Mouse (Mus musculus) spleen, postnatal 14 days (tissue): ENCODE measurements around the gene Abcc12.
A peak's percentile ranks its signal among the peaks of the same experiment; 100 is the strongest.

ENCODE experiments used
- DNase-seq, 2 experiments: peaks; one replicate each; pipeline ENCODE4 v3.0.0; 2021 to 2022; ENCODE audit warnings: low spot score in 2 of 2

The Abcc12 gene

GRCm38 (mm10) chr8:86580458-86580857 is at the start of gene Abcc12:
Gene Abcc12, minus strand, starts transcription at chr8:86580686.
- no peak for DNase-seq

- DNase-seq: no peak
These were observed 49.7 kb upstream of the Abcc12 start for GRCm38 (mm10) chr8:86630212-86630611.

DNA sequence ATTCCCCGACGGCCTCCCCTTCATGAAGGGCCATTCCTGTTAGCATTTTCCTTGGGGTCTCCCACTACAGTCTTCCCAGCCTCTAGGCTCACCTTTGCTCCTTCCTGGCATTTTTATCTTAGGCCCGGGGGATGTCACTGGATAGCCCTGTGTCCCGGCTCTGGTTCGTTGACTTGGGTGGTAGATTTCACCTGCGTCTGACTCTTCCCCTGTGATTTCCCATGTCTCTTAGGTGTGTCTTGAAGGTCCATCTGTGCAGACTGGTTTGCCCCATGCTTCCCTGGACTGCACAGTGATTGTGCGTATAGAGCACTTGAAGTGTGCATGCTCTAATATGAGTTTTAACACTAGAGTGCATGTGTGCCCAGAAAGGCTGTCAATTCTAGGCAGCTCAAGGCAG is 44.4 kb upstream of the Abcc12 start:
- DNase-seq: no peak

DNA sequence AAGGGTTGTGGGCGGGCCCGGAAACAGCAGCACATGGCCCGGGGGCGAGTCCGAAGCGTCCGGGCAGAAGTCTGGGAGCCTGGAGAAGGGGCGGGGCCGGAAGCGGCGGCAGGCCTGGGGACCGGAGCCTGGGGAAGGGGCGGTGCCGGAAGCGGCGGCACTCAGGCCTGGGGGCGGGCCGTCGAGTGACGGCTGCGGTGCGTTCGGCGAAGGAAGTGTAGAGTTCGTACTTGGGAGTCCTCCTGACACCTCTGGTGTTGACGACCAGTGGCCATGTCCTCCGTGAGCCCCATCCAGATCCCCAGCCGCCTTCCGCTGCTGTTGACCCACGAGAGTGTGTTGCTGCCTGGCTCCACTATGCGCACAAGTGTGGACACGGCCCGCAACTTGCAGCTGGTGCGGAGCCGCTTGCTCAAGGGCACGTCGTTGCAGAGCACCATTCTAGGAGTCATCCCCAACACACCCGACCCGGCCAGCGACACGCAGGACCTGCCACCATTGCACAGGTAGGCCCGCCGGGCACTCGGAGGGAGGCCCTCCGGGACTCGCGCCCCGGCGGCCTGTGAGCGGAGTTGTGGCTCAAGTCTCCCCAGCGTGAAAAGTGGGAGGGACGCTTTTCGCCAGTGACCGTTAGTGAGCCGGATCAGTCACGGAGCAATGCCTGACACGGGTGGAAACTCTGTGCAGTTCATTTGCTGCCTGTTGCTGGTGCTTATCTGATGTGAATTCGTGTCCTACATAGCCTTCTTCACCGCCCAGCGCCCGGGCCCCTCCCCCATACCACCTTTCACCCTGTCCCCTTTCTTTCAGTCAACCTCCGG is 43.6 kb upstream of the Abcc12 start, which contains the start of gene Lonp2:
TSS of gene Lonp2 (plus strand) at position 133 of the 821 bp plus-strand sequence.
- DNase-seq: peak; percentile 92 to 93

GRCm38 (mm10) chr8:86623551-86623910 is 43.0 kb upstream of the Abcc12 start:
- no peak for DNase-seq

DNA sequence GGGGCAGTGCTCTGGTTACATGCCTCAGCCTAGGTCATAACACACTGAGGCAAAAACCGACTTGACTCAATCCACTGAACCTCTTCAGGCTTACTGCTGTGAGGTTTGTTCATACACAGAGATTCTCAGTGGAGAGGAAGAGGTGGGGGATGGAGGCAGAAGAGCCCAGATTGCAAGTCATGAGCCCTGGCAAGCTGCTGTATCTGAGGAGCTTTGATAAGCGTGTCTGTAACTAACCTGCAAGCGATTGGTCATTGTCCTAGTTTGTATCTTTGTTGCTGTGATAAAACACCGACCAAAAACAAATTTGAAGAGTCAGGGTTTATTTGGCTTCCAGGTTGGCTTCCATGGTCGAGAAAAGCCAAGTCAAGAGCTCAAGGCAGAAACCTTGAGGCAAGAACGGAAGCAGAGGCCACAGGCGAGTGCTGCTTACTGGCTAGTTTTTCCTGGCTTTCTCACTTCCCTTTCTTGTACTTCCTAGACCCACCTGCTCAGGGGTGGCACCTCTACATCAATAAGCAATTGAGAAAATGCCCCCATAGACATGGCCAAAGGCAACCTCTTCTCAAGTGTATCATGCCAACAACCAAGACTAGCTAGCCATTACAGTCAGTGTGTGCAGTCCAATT is 37.4 kb upstream of the Abcc12 start:
- DNase-seq: no peak

GRCm38 (mm10) chr8:86615095-86615769 is 34.7 kb upstream of the Abcc12 start:
- no peak for DNase-seq

GRCm38 (mm10) chr8:86613798-86614197 is 33.3 kb upstream of the Abcc12 start:
- no peak for DNase-seq

DNA sequence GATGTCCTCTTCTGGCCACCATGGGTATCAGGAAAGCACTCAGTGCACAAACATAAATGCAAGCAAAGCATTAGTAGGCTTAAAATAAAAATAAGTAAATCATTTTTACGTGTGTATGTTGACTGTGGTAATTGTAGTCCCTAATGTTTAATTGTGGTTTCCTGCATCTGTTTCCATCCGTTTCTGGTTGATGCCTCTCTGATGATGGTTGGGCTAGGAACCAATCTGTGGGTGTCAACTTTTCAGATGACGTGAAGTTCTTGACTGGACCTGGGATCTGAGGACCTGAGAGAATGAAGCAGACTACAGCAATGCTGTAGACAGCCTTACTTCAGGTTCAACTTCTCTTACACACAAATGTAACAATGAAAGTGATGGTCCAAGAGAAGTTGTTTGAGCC is 24.2 kb upstream of the Abcc12 start:
- DNase-seq: no peak

- DNase-seq: no peak
These were observed 22.7 kb upstream of the Abcc12 start for GRCm38 (mm10) chr8:86603174-86603573.

- no peak for DNase-seq
These were observed 19.8 kb upstream of the Abcc12 start for GRCm38 (mm10) chr8:86600311-86600710.

GRCm38 (mm10) chr8:86599299-86599698 is 18.8 kb upstream of the Abcc12 start:
- no peak for DNase-seq

GRCm38 (mm10) chr8:86597681-86598080 is 17.2 kb upstream of the Abcc12 start:
- DNase-seq: no peak

DNA sequence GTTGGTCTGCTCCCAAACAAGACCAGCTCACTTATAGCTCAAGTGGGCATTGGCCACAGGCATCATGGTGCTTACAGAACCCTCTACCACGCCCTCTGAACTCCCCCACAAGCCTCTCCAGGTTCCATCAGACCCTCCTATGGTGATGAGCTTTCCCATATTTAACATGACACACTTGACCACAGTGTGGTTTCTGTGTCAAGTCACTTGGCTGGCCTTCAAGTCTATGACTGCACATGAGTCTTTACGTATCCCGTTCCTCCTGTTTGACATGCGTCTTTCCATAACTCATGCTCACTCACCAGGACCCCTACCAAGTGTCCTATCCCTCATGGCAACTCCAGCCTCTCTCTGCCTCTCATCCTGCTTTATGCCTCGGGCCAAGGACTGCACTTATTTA is 15.2 kb upstream of the Abcc12 start:
- no peak for DNase-seq

DNA sequence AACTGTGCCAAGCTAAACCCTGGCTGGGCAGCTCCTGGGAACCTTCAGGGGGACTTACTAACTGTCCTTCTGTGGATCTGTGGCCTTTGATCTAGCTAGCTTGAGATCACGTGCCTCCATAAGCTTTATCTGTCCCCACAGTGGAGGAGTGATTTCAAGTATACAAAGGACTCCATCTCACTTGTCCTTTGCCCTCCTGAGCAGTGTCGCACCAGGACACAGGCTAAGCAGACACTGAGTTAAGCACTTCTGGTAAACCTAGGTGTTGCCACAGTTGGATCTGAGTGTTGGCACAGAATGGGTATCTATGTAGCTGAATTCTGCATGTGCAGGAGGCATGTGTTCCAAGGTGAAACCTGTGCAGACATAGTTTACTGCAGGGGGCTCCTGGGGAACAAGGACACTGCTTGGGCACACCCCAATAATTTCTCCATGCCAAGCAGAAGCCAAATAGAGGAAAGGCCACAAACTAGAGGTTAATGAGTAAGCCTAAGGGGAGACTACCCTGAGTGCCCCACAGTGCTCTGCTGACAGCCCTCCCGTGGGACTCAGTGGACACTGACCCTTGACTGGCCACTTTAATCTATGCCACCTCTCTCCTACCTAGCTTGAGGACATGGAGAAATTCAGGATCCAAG is 13.8 kb upstream of the Abcc12 start:
- no peak for DNase-seq

- no peak for DNase-seq
These were observed 12.6 kb upstream of the Abcc12 start for GRCm38 (mm10) chr8:86593099-86593498.

DNA sequence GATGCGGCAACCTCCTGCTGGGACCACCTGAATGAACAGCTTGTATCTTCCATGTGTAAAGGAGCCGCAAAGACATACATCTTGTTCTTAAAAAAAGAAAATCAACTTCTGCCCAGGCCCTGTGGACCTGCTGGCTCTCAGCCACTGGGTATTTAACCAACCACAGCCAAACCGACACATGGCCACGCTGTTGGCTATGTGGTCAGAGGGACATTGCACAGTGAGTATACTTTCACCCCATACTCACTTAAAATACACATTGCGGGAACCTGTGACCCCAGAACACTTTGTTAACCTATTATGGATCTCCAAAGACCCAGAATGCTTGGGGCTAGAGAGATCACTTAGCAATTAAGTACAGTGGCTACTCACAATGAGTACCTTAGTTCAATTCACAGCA is 7.9 kb upstream of the Abcc12 start:
- no peak for DNase-seq

GRCm38 (mm10) chr8:86586642-86587041 is 6.2 kb upstream of the Abcc12 start:
- no peak for DNase-seq

DNA sequence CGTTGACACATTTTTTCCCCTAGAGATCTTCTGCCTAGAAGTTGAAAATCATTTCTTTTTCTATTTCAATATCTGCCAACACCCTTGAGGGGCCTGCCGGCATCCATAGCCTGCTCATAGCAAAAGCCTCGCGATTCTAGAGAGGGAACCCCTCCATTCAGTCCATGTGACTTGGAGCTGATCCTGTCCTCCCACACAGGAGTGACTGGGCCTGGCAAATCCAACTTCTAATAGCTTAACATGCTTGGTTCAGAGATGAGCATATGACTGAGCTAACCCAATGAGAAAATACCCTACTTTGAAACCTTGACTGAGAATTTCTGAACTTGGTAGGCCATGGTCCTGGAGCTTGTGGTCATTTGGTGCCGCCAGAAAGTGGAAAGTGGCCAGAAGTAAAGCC is 5.6 kb upstream of the Abcc12 start:
- no peak for DNase-seq

- DNase-seq: peak; percentile 35 to 39
These were observed 5.0 kb upstream of the Abcc12 start for GRCm38 (mm10) chr8:86585532-86585931.

DNA sequence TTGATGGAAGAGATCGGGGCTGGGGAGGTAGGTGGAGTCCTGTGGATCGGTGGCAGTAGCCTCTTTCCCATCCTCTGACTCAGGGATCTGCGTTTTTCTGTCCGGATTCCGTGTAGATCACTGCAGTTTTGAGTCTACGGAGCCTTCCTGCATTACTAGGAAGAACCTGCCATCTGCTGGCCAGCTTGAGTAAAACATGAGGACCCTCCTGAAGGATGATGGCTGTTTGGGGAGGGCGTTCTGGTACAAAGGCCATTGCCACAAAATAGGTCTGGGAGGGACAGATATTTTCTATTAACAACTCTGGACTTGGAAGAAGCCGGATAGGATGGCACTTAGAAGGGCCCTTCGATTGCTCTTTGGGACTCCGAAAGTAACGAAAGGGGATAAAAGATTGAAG is 4.6 kb upstream of the Abcc12 start:
- peak; percentile 33 to 64 for DNase-seq

DNA sequence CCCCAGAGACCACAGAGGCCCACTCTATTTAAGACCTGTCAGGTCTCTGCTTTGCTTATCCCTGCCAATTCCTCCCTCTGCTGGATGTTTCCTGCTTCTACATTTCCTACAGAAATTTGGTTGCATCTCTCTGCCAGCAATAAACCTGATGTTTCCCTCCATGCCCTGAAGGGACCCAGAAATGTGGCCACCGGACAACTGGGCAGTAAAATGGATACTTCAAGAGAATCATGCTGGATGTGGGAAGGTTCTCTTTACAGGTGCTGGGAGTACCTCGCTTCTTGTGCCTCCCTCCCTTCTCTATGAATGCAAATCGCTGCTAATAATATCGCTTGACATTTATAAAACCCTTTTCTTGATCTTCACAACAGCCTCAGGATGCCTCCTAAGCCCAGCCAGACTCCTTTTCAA is 1.4 kb upstream of the Abcc12 start:
- DNase-seq: no peak
